Mouse (Mus musculus) limb, embryonic 14.5 days (tissue): ENCODE data around the gene St6galnac5. TPM values are rescaled to one million over a fixed set of nuclear protein-coding genes. Genes with fewer than 3 reads are reported as not detected.

Experiments used
- ATAC-seq: fragments of 200-750 bp; cut with Nextera tagmentation; 2 replicates; pipeline ENCODE4 v1.8.0; 2017; ENCODE audit warnings: low read depth, moderate number of reproducible peaks, moderate TSS enrichment; ENCODE audit not compliant: low FRiP score
- DNase-seq: peaks from one replicate; pipeline ENCODE4 v3.0.0-alpha.2; 2015; ENCODE audit warnings: low spot score
- H3K27ac ChIP-seq: fragments of 300-500 bp; sonication (generic); replicated peaks from 2 replicates; pipeline ENCODE4 v1.5.1; 2014; ENCODE audit warnings: low read depth, mild to moderate bottlenecking, low read length, moderate library complexity, mixed read lengths
- H3K27me3 ChIP-seq: fragments of 300-500 bp; sonication (generic); 2 replicates; pipeline ENCODE4 v1.6.1; 2014; ENCODE audit warnings: low read length, mixed read lengths; ENCODE audit not compliant: control insufficient read depth, insufficient read depth
- H3K36me3 ChIP-seq: fragments of 300-500 bp; sonication (generic); 2 replicates; pipeline ENCODE4 v1.6.1; 2014; ENCODE audit warnings: mild to moderate bottlenecking, low read length, moderate library complexity, mixed read lengths; ENCODE audit not compliant: control insufficient read depth, insufficient read depth
- H3K4me1 ChIP-seq: fragments of 300-500 bp; sonication (generic); 2 replicates; pipeline ENCODE4 v1.6.1; 2014; ENCODE audit warnings: antibody characterized with exemption, low read length, mixed read lengths; ENCODE audit not compliant: control insufficient read depth, insufficient read depth
- H3K4me2 ChIP-seq: fragments of 300-500 bp; sonication (generic); replicated peaks from 2 replicates; pipeline ENCODE4 v1.6.1; 2014; ENCODE audit warnings: low read depth, mild to moderate bottlenecking, low read length, moderate library complexity; ENCODE audit not compliant: severe bottlenecking
- H3K4me3 ChIP-seq: fragments of 300-500 bp; sonication (generic); replicated peaks from 2 replicates; pipeline ENCODE4 v1.5.1; 2014; ENCODE audit warnings: low read length
- H3K9ac ChIP-seq: fragments of 300-500 bp; sonication (generic); 2 replicates; pipeline ENCODE4 v1.6.1; 2014; ENCODE audit warnings: mild to moderate bottlenecking, low read depth, low read length, moderate library complexity; ENCODE audit not compliant: severe bottlenecking
- H3K9me3 ChIP-seq: fragments of 300-500 bp; sonication (generic); 2 replicates; pipeline ENCODE4 v1.6.1; 2016; ENCODE audit warnings: low read length; ENCODE audit not compliant: control insufficient read depth
- POLR2A ChIP-seq: fragments of 200-500 bp; IDR thresholded peaks from 2 replicates; pipeline ENCODE4 v1.8.0; 2012; ENCODE audit warnings: inconsistent platforms, mild to moderate bottlenecking, moderate library complexity, borderline replicate concordance; ENCODE audit not compliant: insufficient read depth, insufficient read length; ENCODE audit errors: extremely low read depth
- WGBS: fragments of 180-500 bp; shearing (Covaris S2); extraction: QIAGEN DNeasy Blood & Tissue Kit; methylation state at CpG from one replicate; pipeline ENCODE4 v1.1.7; 2014; 5-methylcytosine and 5-hydroxymethylcytosine counted together
- polyA plus RNA-seq, 2 experiments: library from polyadenylated mRNA; depleted of rRNA in 1 of 2; stranded (reverse) in 1 of 2; unstranded in 1 of 2; fragments of >200 nt; fragmentation: Nextera tagmentation in 1 of 2; extraction: Ambion mirVana in 1 of 2; gene quantifications; 2 replicates each; pipeline versions ENCODE4 v1.2.1 to v1.2.3; 2012 to 2014

Gene St6galnac5
- polyA plus RNA-seq, 2 experiments: 1.2 TPM

DNA sequence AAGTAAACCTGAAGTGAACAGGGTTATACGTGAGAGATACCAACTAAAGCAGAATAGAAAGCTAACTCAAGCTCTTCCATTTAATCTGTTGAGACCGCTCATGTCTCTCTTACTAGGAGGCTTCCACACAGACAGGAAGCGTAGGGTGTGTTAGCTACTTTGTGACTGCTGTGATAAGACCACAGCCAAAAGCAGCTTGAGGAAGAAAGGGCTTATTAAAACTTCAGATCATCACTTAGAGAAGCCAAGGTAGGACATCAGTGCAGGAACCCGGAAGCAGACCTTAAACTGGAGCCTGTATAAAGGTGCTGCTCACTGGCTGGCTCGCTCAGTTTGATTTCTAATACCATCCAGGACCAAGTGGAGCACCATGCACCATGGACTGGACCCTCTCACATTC is 31.7 kb downstream of the St6galnac5 start:
- no peak for ATAC-seq
- Histone ChIP-seq H3K9ac (no peak overlapping the region), H3K27me3 (no peaks in the 10 kb centered on the region), H3K36me3 (no peaks in the 10 kb centered on the region), H3K27ac (no peak overlapping the region), H3K4me2 (no peak overlapping the region), H3K4me1 (no peaks in the 10 kb centered on the region), H3K4me3 (no peak overlapping the region), H3K9me3 (no peaks in the 10 kb centered on the region)
- no peak for DNase-seq
- no peak for TF ChIP-seq POLR2A
- WGBS: 92% methylated on average over 5 of the region's 5 CpGs

GRCm38 (mm10) chr3:152949233-152949777 is 32.7 kb downstream of the St6galnac5 start:
- 91% methylated on average over 15 of the region's 15 CpGs for WGBS
- ATAC-seq (no peak), DNase-seq (no peak)
- Histone ChIP-seq H3K9ac (no peak overlapping the region), H3K4me3 (no peak overlapping the region), H3K4me2 (no peak overlapping the region), H3K27me3 (no peaks in the 10 kb centered on the region), H3K27ac (no peak overlapping the region), H3K36me3 (no peaks in the 10 kb centered on the region), H3K9me3 (no peaks in the 10 kb centered on the region), H3K4me1 (no peaks in the 10 kb centered on the region)
- no peak for TF ChIP-seq POLR2A

DNA sequence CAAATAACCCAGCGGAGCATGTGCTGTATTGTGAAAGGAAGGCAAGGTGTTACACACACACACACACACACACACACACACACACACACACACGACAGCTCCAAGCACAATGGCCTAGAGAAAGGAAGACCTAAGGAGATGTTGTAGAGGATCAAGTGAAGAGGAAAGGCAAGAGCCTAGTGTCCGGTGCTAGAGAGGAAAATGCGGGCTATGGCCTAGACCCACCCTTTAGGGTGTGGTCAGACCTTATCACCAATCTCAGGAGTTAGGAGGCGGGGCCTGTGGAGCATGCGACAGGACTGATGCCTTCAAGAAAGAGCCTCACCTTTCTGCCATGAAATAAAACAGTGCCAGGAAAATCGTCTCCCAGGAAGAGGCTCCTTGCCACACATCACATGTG is 33.5 kb downstream of the St6galnac5 start:
- no peak for TF ChIP-seq POLR2A
- no peak overlapping the region for H3K4me3 ChIP-seq
- WGBS: 84% methylated on average over 7 of the region's 7 CpGs

GRCm38 (mm10) chr3:152947031-152947640 is 34.9 kb downstream of the St6galnac5 start:
- 83% methylated on average over 11 of the region's 11 CpGs for WGBS

More for the DNA sequence above, 33.5 kb downstream of the St6galnac5 start:
- Histone ChIP-seq H3K27me3 (no peaks in the 10 kb centered on the region), H3K4me2 (no peak overlapping the region), H3K36me3 (no peaks in the 10 kb centered on the region), H3K4me1 (no peaks in the 10 kb centered on the region), H3K9me3 (no peaks in the 10 kb centered on the region), H3K27ac (no peak overlapping the region), H3K9ac (no peak overlapping the region)
- ATAC-seq (no peak), DNase-seq (no peak)

GRCm38 (mm10) chr3:152944766-152945165 is 37.3 kb downstream of the St6galnac5 start:
- H3K27ac ChIP-seq: no peak overlapping the region
- no peaks in the 10 kb centered on the region for H3K9me3 ChIP-seq
- H3K36me3 ChIP-seq: no peaks in the 10 kb centered on the region
- DNase-seq: peak; percentile 38
- H3K4me1 ChIP-seq: no peaks in the 10 kb centered on the region
- no peak overlapping the region for H3K4me2 ChIP-seq
- H3K9ac ChIP-seq: no peak overlapping the region
- H3K27me3 ChIP-seq: no peaks in the 10 kb centered on the region
- 68% methylated on average over 3 of the region's 3 CpGs for WGBS
- no peak overlapping the region for H3K4me3 ChIP-seq
- TF ChIP-seq POLR2A: no peak
- ATAC-seq: no peak

More at GRCm38 (mm10) chr3:152947031-152947640, 34.9 kb downstream of the St6galnac5 start:
- no peak for DNase-seq
- no peak overlapping the region for H3K27ac ChIP-seq
- no peak overlapping the region for H3K4me3 ChIP-seq
- H3K36me3 ChIP-seq: no peaks in the 10 kb centered on the region
- TF ChIP-seq POLR2A: no peak
- no peaks in the 10 kb centered on the region for H3K4me1 ChIP-seq
- H3K4me2 ChIP-seq: no peak overlapping the region
- H3K9ac ChIP-seq: no peak overlapping the region
- no peaks in the 10 kb centered on the region for H3K27me3 ChIP-seq
- no peaks in the 10 kb centered on the region for H3K9me3 ChIP-seq
- no peak for ATAC-seq
